Mouse (Mus musculus): ENCODE measurements around the gene Nxph4.
A peak's percentile ranks its signal among the peaks of the same experiment; 100 is the strongest.

The Nxph4 gene

GRCm38 (mm10) chr10:127514764-127515163 is 19.6 kb downstream of the Nxph4 start, which contains the start of gene Ndufa4l2:
TSS of gene Ndufa4l2 (plus strand) at chr10:127514967.
- DNase-seq, result no peak

- no peak for DNase-seq
These were observed 20.2 kb downstream of the Nxph4 start for GRCm38 (mm10) chr10:127514111-127514698.

GRCm38 (mm10) chr10:127513501-127514091 is 20.8 kb downstream of the Nxph4 start:
- DNase-seq, result no peak

GRCm38 (mm10) chr10:127512813-127513212 is 21.5 kb downstream of the Nxph4 start:
- peak; percentile 98 for DNase-seq

- DNase-seq, result no peak
These were observed 22.1 kb downstream of the Nxph4 start for GRCm38 (mm10) chr10:127512307-127512666.

- peak; percentile 91 for DNase-seq
These were observed 22.6 kb downstream of the Nxph4 start for GRCm38 (mm10) chr10:127511634-127512306.

- peak; percentile 74 for DNase-seq
These were observed 23.3 kb downstream of the Nxph4 start for GRCm38 (mm10) chr10:127510895-127511617.

GRCm38 (mm10) chr10:127509837-127510701 is 24.3 kb downstream of the Nxph4 start:
- peak; percentile 78 for DNase-seq

- DNase-seq, result peak; percentile 98
These were observed 25.1 kb downstream of the Nxph4 start for GRCm38 (mm10) chr10:127509051-127509836.

- peak; percentile 90 for DNase-seq
These were observed 26.1 kb downstream of the Nxph4 start for GRCm38 (mm10) chr10:127508239-127508638.

- DNase-seq, result no peak
These were observed 33.2 kb downstream of the Nxph4 start, which contains the start of gene Stac3 for GRCm38 (mm10) chr10:127500894-127501893. TSS of gene Stac3 (plus strand) at chr10:127501686.

- DNase-seq, result no peak
These were observed 34.3 kb downstream of the Nxph4 start for GRCm38 (mm10) chr10:127500042-127500441.

- DNase-seq, result peak; percentile 53
These were observed 34.8 kb downstream of the Nxph4 start for GRCm38 (mm10) chr10:127499516-127499915.

- no peak for DNase-seq
These were observed 38.2 kb downstream of the Nxph4 start for GRCm38 (mm10) chr10:127496156-127496555.

GRCm38 (mm10) chr10:127492118-127492517 is 42.2 kb downstream of the Nxph4 start:
- DNase-seq, result no peak

GRCm38 (mm10) chr10:127491128-127491512 is 43.2 kb downstream of the Nxph4 start:
- DNase-seq, result peak; percentile 51

GRCm38 (mm10) chr10:127490160-127491127 is 43.9 kb downstream of the Nxph4 start:
- DNase-seq, result no peak

GRCm38 (mm10) chr10:127488856-127489255 is 45.5 kb downstream of the Nxph4 start:
- no peak for DNase-seq

GRCm38 (mm10) chr10:127485235-127485634 is 49.1 kb downstream of the Nxph4 start:
- DNase-seq, result no peak

All from cerebellum, adult 9-10 months (tissue).